Mouse (Mus musculus) forebrain, embryonic 16.5 days (tissue): ENCODE results near the gene Slc22a17. TPM values are rescaled to one million over a fixed set of nuclear protein-coding genes. Genes with fewer than 3 reads are reported as not detected.
"Not testable (repeated sequence)": the region's sequence is repeated elsewhere in the genome, so short reads cannot be mapped to it uniquely, and the experiment has no call there.

Experiments
- ATAC-seq: fragments of 200-750 bp; cut with Nextera tagmentation; 2 replicates; pipeline ENCODE4 v1.8.0; 2017; ENCODE audit warnings: mild to moderate bottlenecking, moderate library complexity
- H3K27ac ChIP-seq: fragments of 300-500 bp; sonication (generic); 2 replicates; pipeline ENCODE4 v1.5.1; 2014; ENCODE audit warnings: low read length, control low read depth
- H3K27me3 ChIP-seq: fragments of 300-500 bp; sonication (generic); replicated peaks from 2 replicates; pipeline ENCODE4 v1.6.1; 2014; ENCODE audit warnings: low read length; ENCODE audit not compliant: control insufficient read depth, insufficient read depth
- H3K36me3 ChIP-seq: fragments of 300-500 bp; sonication (generic); 2 replicates; pipeline ENCODE4 v1.6.1; 2014; ENCODE audit not compliant: control insufficient read depth, insufficient read depth
- H3K4me1 ChIP-seq: fragments of 300-500 bp; sonication (generic); replicated peaks from 2 replicates; pipeline ENCODE4 v1.6.1; 2014; ENCODE audit warnings: low read length; ENCODE audit not compliant: control insufficient read depth, insufficient read depth
- H3K4me2 ChIP-seq: fragments of 300-500 bp; sonication (generic); 2 replicates; pipeline ENCODE4 v1.6.1; 2014; ENCODE audit warnings: mild to moderate bottlenecking, low read length, control low read depth
- H3K4me3 ChIP-seq: fragments of 300-500 bp; sonication (generic); replicated peaks from 2 replicates; pipeline ENCODE4 v1.5.1; 2014; ENCODE audit warnings: mild to moderate bottlenecking, low read length, control low read depth
- H3K9ac ChIP-seq: fragments of 300-500 bp; sonication (generic); replicated peaks from 2 replicates; pipeline ENCODE4 v1.6.1; 2014; ENCODE audit warnings: low read depth, low read length, control low read depth
- H3K9me3 ChIP-seq: fragments of 300-500 bp; sonication (generic); 2 replicates; pipeline ENCODE4 v1.6.1; 2016; ENCODE audit warnings: low read length; ENCODE audit not compliant: control insufficient read depth
- WGBS: fragments of 180-500 bp; shearing (Covaris S2); extraction: QIAGEN DNeasy Blood & Tissue Kit; methylation state at CpG from one replicate; pipeline ENCODE4 v1.1.7; 2014; 5-methylcytosine and 5-hydroxymethylcytosine counted together
- polyA plus RNA-seq: library from polyadenylated mRNA; unstranded; fragments of >200 nt; fragmentation: Nextera tagmentation; extraction: Ambion mirVana; gene quantifications from 2 replicates; pipeline ENCODE4 v1.2.1, GENCODE M21; 2015

The Slc22a17 gene
- 128 and 185 TPM in 2 replicates for polyA plus RNA-seq

GRCm38 (mm10) chr14:54912886-54913285 lies at the start of gene Slc22a17:
Gene Slc22a17, minus strand, starts transcription at chr14:54913132.
- ATAC-seq, result peak; percentile 98
- no peaks in the 10 kb centered on the region for H3K9me3 ChIP-seq
- H3K27ac ChIP-seq, result peak within 1 kb of the TSS; percentile 87
- peak within 1 kb of the TSS; percentile 97 for H3K4me2 ChIP-seq
- peak within 1 kb of the TSS; percentile 89 for H3K4me3 ChIP-seq
- no peaks in the 10 kb centered on the region for H3K27me3 ChIP-seq
- H3K4me1 ChIP-seq, result peaks cover 27% of the 10 kb centered on the region
- WGBS, result 0% methylated on average over 28 of the region's 28 CpGs
- H3K36me3 ChIP-seq, result peaks cover 14% of the 10 kb centered on the region
- peak within 1 kb of the TSS; percentile 98 for H3K9ac ChIP-seq

- Histone ChIP-seq H3K27me3 (no peaks in the 10 kb centered on the region), H3K27ac (no peak overlapping the region), H3K4me1 (no peaks in the 10 kb centered on the region), H3K9me3 (no peaks in the 10 kb centered on the region), H3K9ac (no peak overlapping the region), H3K36me3 (no peaks in the 10 kb centered on the region), H3K4me3 (no peak overlapping the region), H3K4me2 (no peak overlapping the region)
- no peak for ATAC-seq
- WGBS, result 87% methylated on average over 7 of the region's 7 CpGs
These were observed 49.8 kb upstream of the Slc22a17 start for GRCm38 (mm10) chr14:54962714-54963113.

GRCm38 (mm10) chr14:54961487-54961886 lies 48.6 kb upstream of the Slc22a17 start:
- no peaks in the 10 kb centered on the region for H3K4me1 ChIP-seq
- H3K4me2 ChIP-seq, result no peak overlapping the region
- 91% methylated on average over 5 of the region's 5 CpGs for WGBS
- no peak overlapping the region for H3K4me3 ChIP-seq
- H3K27ac ChIP-seq, result no peak overlapping the region
- H3K9me3 ChIP-seq, result no peaks in the 10 kb centered on the region
- H3K9ac ChIP-seq, result no peak overlapping the region
- no peaks in the 10 kb centered on the region for H3K36me3 ChIP-seq
- no peak for ATAC-seq
- H3K27me3 ChIP-seq, result no peaks in the 10 kb centered on the region

GRCm38 (mm10) chr14:54960769-54961168 lies 47.8 kb upstream of the Slc22a17 start:
- no peaks in the 10 kb centered on the region for H3K36me3 ChIP-seq
- H3K9me3 ChIP-seq, result no peaks in the 10 kb centered on the region
- no peaks in the 10 kb centered on the region for H3K27me3 ChIP-seq
- no peak overlapping the region for H3K9ac ChIP-seq
- ATAC-seq, result no peak
- no peak overlapping the region for H3K4me2 ChIP-seq
- 72% methylated on average over 10 of the region's 10 CpGs for WGBS
- H3K4me3 ChIP-seq, result no peak overlapping the region
- H3K27ac ChIP-seq, result no peak overlapping the region
- no peaks in the 10 kb centered on the region for H3K4me1 ChIP-seq

- H3K4me1 ChIP-seq, H3K36me3 ChIP-seq, H3K4me3 ChIP-seq, H3K27me3 ChIP-seq, H3K9me3 ChIP-seq, H3K9ac ChIP-seq, H3K4me2 ChIP-seq, ATAC-seq, H3K27ac ChIP-seq: not testable (repeated sequence)
- WGBS, result 88% methylated on average over 12 of the region's 12 CpGs
These were observed 47.1 kb upstream of the Slc22a17 start for GRCm38 (mm10) chr14:54959853-54960613.

- 89% methylated on average over 3 of the region's 3 CpGs for WGBS
- no peaks in the 10 kb centered on the region for H3K4me1 ChIP-seq
These were observed 46.3 kb upstream of the Slc22a17 start for GRCm38 (mm10) chr14:54959197-54959596.

GRCm38 (mm10) chr14:54958503-54958902 lies 45.6 kb upstream of the Slc22a17 start:
- Histone ChIP-seq H3K27me3 (no peaks in the 10 kb centered on the region), H3K9ac (no peak overlapping the region), H3K36me3 (no peaks in the 10 kb centered on the region), H3K9me3 (no peaks in the 10 kb centered on the region), H3K4me3 (no peak overlapping the region), H3K4me1 (no peaks in the 10 kb centered on the region), H3K27ac (no peak overlapping the region), H3K4me2 (no peak overlapping the region)
- 84% methylated on average over 4 of the region's 4 CpGs for WGBS
- ATAC-seq, result no peak

More at GRCm38 (mm10) chr14:54959197-54959596, 46.3 kb upstream of the Slc22a17 start:
- Histone ChIP-seq H3K9me3 (no peaks in the 10 kb centered on the region), H3K4me3 (no peak overlapping the region), H3K27ac (no peak overlapping the region), H3K36me3 (no peaks in the 10 kb centered on the region), H3K27me3 (no peaks in the 10 kb centered on the region), H3K4me2 (no peak overlapping the region), H3K9ac (no peak overlapping the region)
- no peak for ATAC-seq

- Histone ChIP-seq H3K4me2 (no peak overlapping the region), H3K9ac (no peak overlapping the region), H3K27ac (no peak overlapping the region), H3K27me3 (no peaks in the 10 kb centered on the region), H3K4me3 (no peak overlapping the region), H3K9me3 (no peaks in the 10 kb centered on the region), H3K4me1 (no peaks in the 10 kb centered on the region), H3K36me3 (no peaks in the 10 kb centered on the region)
- ATAC-seq, result no peak
- 91% methylated on average over 9 of the region's 9 CpGs for WGBS
These were observed 43.6 kb upstream of the Slc22a17 start for GRCm38 (mm10) chr14:54956533-54956932.

- no peak for ATAC-seq
- H3K9me3 ChIP-seq, result no peaks in the 10 kb centered on the region
- no peak overlapping the region for H3K27ac ChIP-seq
- H3K36me3 ChIP-seq, result no peaks in the 10 kb centered on the region
- no peaks in the 10 kb centered on the region for H3K27me3 ChIP-seq
- no peak overlapping the region for H3K4me3 ChIP-seq
- no peaks in the 10 kb centered on the region for H3K4me1 ChIP-seq
- WGBS, result 85% methylated on average over 3 of the region's 3 CpGs
- H3K4me2 ChIP-seq, result no peak overlapping the region
- H3K9ac ChIP-seq, result no peak overlapping the region
These were observed 42.5 kb upstream of the Slc22a17 start for GRCm38 (mm10) chr14:54955481-54955880.
